Mouse (Mus musculus): ENCODE measurements around the gene Olfr1356.
"Not testable (repeated sequence)": the region's sequence is repeated elsewhere in the genome, so short reads cannot be mapped to it uniquely, and the experiment has no call there.

The Olfr1356 gene

GRCm38 (mm10) chr10:78852066-78852465, at the start of gene Olfr1356:
Olfr1356 (minus strand) TSS chr10:78852166.
- no peak for ATAC-seq (ENCODE audit: insufficient number of reproducible peaks, low FRiP score, low TSS enrichment)

- ATAC-seq (ENCODE audit: insufficient number of reproducible peaks, low FRiP score, low TSS enrichment): no peak
Measured at GRCm38 (mm10) chr10:78875240-78875639, 23.3 kb upstream of the Olfr1356 start, which contains the start of gene Olfr1355. Olfr1355 (plus strand) TSS chr10:78875540.

GRCm38 (mm10) chr10:78840456-78840855, 11.5 kb downstream of the Olfr1356 start:
- ATAC-seq (ENCODE audit: insufficient number of reproducible peaks, low FRiP score, low TSS enrichment): not testable (repeated sequence)

GRCm38 (mm10) chr10:78812358-78813060, 39.5 kb downstream of the Olfr1356 start:
- ATAC-seq (ENCODE audit: insufficient number of reproducible peaks, low FRiP score, low TSS enrichment): no peak

GRCm38 (mm10) chr10:78801449-78801848, 50.5 kb downstream of the Olfr1356 start:
- ATAC-seq (ENCODE audit: insufficient number of reproducible peaks, low FRiP score, low TSS enrichment): no peak

Measured in cerebellum, adult (tissue).